Mouse (Mus musculus): ENCODE data around the gene Josd2. TPM values are rescaled to one million over a fixed set of nuclear protein-coding genes. Genes with fewer than 3 reads are reported as not detected.

Gene Josd2
- total and polyA plus RNA-seq, 3 experiments, result 33.9 to 57.7 (median 54.8) TPM

- Histone ChIP-seq H3K4me2 (ENCODE audit: insufficient read depth, low read depth, poor library complexity, severe bottlenecking) (no peak overlapping the region), H3K36me3 (replicated peaks in 1 of 2; ENCODE audit: control insufficient read depth in 1 of 2, insufficient read depth in 1 of 2, low read length in 1 of 2) (no peaks in the 10 kb centered on the region), H3K79me2 (replicated peaks; ENCODE audit: control insufficient read depth, extremely low read depth, insufficient read depth, poor library complexity, severe bottlenecking) (no peaks in the 10 kb centered on the region), H3K4me1 (ENCODE audit: control insufficient read depth in 1 of 2, insufficient read depth in 2 of 2) (peaks cover 4 to 7% of the 10 kb centered on the region in 2 experiments; a peak in 3 of 4 replicates), H3K27ac (ENCODE audit: insufficient read depth, low read depth) (no peak overlapping the region), H3K9ac (ENCODE audit: insufficient read depth, low read depth) (no peak overlapping the region), H3K9me3 (replicated peaks; ENCODE audit: low read length) (peaks cover 17% of the 10 kb centered on the region), H3K27me3 (replicated peaks) (peaks cover 83% of the 10 kb centered on the region), H3K4me3 (replicated peaks in 1 of 3; ENCODE audit: low read depth in 2 of 3, low read length in 2 of 3, poor library complexity in 1 of 3) (no peak overlapping the region)
- in situ Hi-C loops (cut with MboI; ENCODE audit: low pct_ligation_motif_present, low pct_unique_long_range_greater_than_20kb, low sequenced_read_pairs) (no loop called here), dilution Hi-C loops (cut with MboI; ENCODE audit: extremely low pct_ligation_motif_present, extremely low pct_unique_long_range_greater_than_20kb, low sequenced_read_pairs) (no loop called here)
- no peak for TF ChIP-seq NELFE (IDR thresholded peaks at IDR 0.05; ENCODE audit: low read depth, low read length)
- TF ChIP-seq HCFC1 (IDR thresholded peaks at IDR 0.05; ENCODE audit: low read depth, low read length), result no peak
- no peak for TF ChIP-seq MXI1 (IDR thresholded peaks at IDR 0.05; ENCODE audit: low read depth, low read length)
- TF ChIP-seq USF1 (IDR thresholded peaks at IDR 0.05; ENCODE audit: low read depth, low read length), result no peak
- DNase-seq (ENCODE audit: extremely low read depth), result peak; percentile 24
These were observed 5.3 kb upstream of the Josd2 start for GRCm38 (mm10) chr7:44462218-44463055.

GRCm38 (mm10) chr7:44463056-44463425 is 4.7 kb upstream of the Josd2 start:
- no peak for DNase-seq (ENCODE audit: extremely low read depth)
- H3K27me3 ChIP-seq (replicated peaks), result peaks cover 79% of the 10 kb centered on the region
- no peak overlapping the region for H3K4me3 ChIP-seq (replicated peaks in 1 of 3; ENCODE audit: low read depth in 2 of 3, low read length in 2 of 3, poor library complexity in 1 of 3)
- H3K9me3 ChIP-seq (replicated peaks; ENCODE audit: low read length), result peaks cover 17% of the 10 kb centered on the region
- no peaks in the 10 kb centered on the region for H3K79me2 ChIP-seq (replicated peaks; ENCODE audit: control insufficient read depth, extremely low read depth, insufficient read depth, poor library complexity, severe bottlenecking)
- H3K36me3 ChIP-seq (replicated peaks in 1 of 2; ENCODE audit: control insufficient read depth in 1 of 2, insufficient read depth in 1 of 2, low read length in 1 of 2), result no peaks in the 10 kb centered on the region
- H3K27ac ChIP-seq (ENCODE audit: insufficient read depth, low read depth), result no peak overlapping the region
- in situ Hi-C loops (cut with MboI; ENCODE audit: low pct_ligation_motif_present, low pct_unique_long_range_greater_than_20kb, low sequenced_read_pairs), result no loop called here
- TF ChIP-seq IRF4 (IDR thresholded peaks at IDR 0.05; ENCODE audit: low read depth, low read length), result no peak
- TF ChIP-seq ELF1 (IDR thresholded peaks at IDR 0.05; ENCODE audit: low read depth, low read length), result no peak
- no peak for TF ChIP-seq GABPA (IDR thresholded peaks at IDR 0.05; ENCODE audit: insufficient replicate concordance, low read depth, low read length)
- TF ChIP-seq ZNF384 (IDR thresholded peaks at IDR 0.05; ENCODE audit: low read depth, low read length), result no peak
- no peak for TF ChIP-seq E2F4 (IDR thresholded peaks at IDR 0.05; ENCODE audit: insufficient replicate concordance, low read depth, low read length)
- no peak for TF ChIP-seq MAFK (IDR thresholded peaks at IDR 0.05; ENCODE audit: insufficient replicate concordance, low read length)
- no peak for TF ChIP-seq JUND (conservative IDR thresholded peaks at IDR 0.05; ENCODE audit: low read depth, low read length)
- TF ChIP-seq ZKSCAN1 (IDR thresholded peaks at IDR 0.05; ENCODE audit: borderline replicate concordance, low read depth, low read length), result no peak
- TF ChIP-seq CHD2 (IDR thresholded peaks at IDR 0.05; ENCODE audit: low read length), result no peak
- TF ChIP-seq RAD21 (IDR thresholded peaks at IDR 0.05; ENCODE audit: low read depth, low read length), result no peak
- no peak for TF ChIP-seq UBTF (IDR thresholded peaks at IDR 0.05; ENCODE audit: low read depth, low read length)
- TF ChIP-seq SMC3 (IDR thresholded peaks at IDR 0.05; ENCODE audit: low read depth, low read length), result no peak
- no peak for TF ChIP-seq USF1 (IDR thresholded peaks at IDR 0.05; ENCODE audit: low read depth, low read length)
- TF ChIP-seq USF2 (conservative IDR thresholded peaks at IDR 0.05; ENCODE audit: low read depth, low read length), result no peak
- TF ChIP-seq POLR2AphosphoS2 (IDR thresholded peaks at IDR 0.05; ENCODE audit: low read depth, low read length), result no peak
- TF ChIP-seq ETS1 (conservative IDR thresholded peaks at IDR 0.05; ENCODE audit: low read depth, low read length), result no peak
- TF ChIP-seq ZMIZ1 (IDR thresholded peaks at IDR 0.05; ENCODE audit: low read depth, low read length), result no peak
- TF ChIP-seq MXI1 (IDR thresholded peaks at IDR 0.05; ENCODE audit: low read depth, low read length), result no peak
- TF ChIP-seq CHD1 (IDR thresholded peaks at IDR 0.05; ENCODE audit: low read depth, low read length), result no peak
- dilution Hi-C loops (cut with MboI; ENCODE audit: extremely low pct_ligation_motif_present, extremely low pct_unique_long_range_greater_than_20kb, low sequenced_read_pairs), result no loop called here
- H3K9ac ChIP-seq (ENCODE audit: insufficient read depth, low read depth), result no peak overlapping the region
- H3K4me2 ChIP-seq (ENCODE audit: insufficient read depth, low read depth, poor library complexity, severe bottlenecking), result no peak overlapping the region
- peaks cover 4 to 8% of the 10 kb centered on the region in 2 experiments; a peak in 3 of 4 replicates for H3K4me1 ChIP-seq (ENCODE audit: control insufficient read depth in 1 of 2, insufficient read depth in 2 of 2)

All from CH12.LX (cell line).